Mouse (Mus musculus) heart, adult 2 months (tissue): Measurements from ENCODE around the gene Magi2.

Experiments used
- CTCF ChIP-seq: fragments of 200-600 bp; IDR thresholded peaks from 2 replicates; pipeline ENCODE4 v1.8.1; 2022; ENCODE audit warnings: antibody characterized with exemption, mild to moderate bottlenecking, moderate library complexity
- EP300 ChIP-seq: fragments of 200-500 bp; IDR thresholded peaks from 2 replicates; pipeline ENCODE4 v1.6.1; 2011; ENCODE audit warnings: low read depth, low read length, control low read depth; ENCODE audit not compliant: insufficient read depth

- no peak for TF ChIP-seq CTCF
- TF ChIP-seq EP300 = no peak
These were observed 1105.7 kb downstream of the Magi2 start for GRCm38 (mm10) chr5:20332574-20332973.
